Mouse (Mus musculus) gastrocnemius, postnatal 14 days (tissue): ENCODE data around the gene Rilp. TPM values are rescaled to one million over a fixed set of nuclear protein-coding genes. Genes with fewer than 3 reads are reported as not detected.

Source experiments
- DNase-seq: peaks from one replicate; pipeline ENCODE4 v3.0.0; 2021; ENCODE audit warnings: mixed read lengths
- intact Hi-C: fragments of 180-260 bp; cut with DNase I; formaldehyde crosslinking; loops from one replicate; pipeline ENCODE4 v1.15.1; 2025; ENCODE audit warnings: low total_unique reads
- total RNA-seq, 2 experiments: library from RNA; stranded (reverse); gene quantifications; 2 replicates each; pipeline ENCODE4 v1.2.3; 2021

Gene Rilp
- total RNA-seq, 2 experiments from 2014 or later = 40.5 to 41.3 TPM

DNA sequence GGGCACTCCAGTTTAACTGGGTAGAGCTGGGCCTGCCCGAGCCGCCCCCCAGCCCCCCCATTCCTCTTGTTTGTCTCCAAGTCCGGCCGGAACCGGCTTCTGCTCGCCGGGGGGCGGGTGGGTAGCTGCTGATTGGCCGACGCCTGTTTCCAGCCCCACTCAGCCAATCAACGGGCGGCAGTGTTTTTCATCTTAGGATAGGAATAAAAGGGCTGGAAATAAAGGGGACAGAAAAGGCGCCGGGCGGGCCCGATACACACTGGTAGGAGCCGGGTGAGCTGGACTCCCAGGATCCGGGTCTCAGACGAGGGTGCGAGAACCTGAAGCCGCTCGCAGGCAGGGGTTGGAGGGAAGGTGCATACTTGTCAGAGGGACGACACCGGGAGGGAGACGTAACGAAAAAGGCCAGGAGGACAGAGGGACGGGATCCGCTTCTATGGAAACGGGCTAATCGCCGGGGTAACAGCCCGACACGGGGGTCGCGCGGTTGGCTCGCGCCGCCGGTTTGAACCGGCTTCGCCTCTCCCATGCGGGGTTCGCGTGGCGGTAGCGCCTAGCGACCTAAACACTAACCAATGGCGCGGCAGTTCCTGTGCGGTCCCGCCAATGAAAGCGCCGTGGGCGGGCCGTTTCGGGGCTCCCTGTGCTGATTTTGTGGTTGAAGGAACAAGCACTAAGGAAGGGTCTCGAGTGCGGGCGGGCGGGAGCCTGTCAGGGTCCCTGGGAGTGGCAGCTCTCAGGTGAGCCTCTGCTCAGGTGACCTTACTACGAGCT is 21.8 kb downstream of the Rilp start, which contains the start of gene Slc43a2:
Gene Slc43a2 (plus strand): TSS at position 226 of the 774 bp plus-strand sequence.
- DNase-seq = peak; percentile 96
- intact Hi-C loops = no loop called here

DNA sequence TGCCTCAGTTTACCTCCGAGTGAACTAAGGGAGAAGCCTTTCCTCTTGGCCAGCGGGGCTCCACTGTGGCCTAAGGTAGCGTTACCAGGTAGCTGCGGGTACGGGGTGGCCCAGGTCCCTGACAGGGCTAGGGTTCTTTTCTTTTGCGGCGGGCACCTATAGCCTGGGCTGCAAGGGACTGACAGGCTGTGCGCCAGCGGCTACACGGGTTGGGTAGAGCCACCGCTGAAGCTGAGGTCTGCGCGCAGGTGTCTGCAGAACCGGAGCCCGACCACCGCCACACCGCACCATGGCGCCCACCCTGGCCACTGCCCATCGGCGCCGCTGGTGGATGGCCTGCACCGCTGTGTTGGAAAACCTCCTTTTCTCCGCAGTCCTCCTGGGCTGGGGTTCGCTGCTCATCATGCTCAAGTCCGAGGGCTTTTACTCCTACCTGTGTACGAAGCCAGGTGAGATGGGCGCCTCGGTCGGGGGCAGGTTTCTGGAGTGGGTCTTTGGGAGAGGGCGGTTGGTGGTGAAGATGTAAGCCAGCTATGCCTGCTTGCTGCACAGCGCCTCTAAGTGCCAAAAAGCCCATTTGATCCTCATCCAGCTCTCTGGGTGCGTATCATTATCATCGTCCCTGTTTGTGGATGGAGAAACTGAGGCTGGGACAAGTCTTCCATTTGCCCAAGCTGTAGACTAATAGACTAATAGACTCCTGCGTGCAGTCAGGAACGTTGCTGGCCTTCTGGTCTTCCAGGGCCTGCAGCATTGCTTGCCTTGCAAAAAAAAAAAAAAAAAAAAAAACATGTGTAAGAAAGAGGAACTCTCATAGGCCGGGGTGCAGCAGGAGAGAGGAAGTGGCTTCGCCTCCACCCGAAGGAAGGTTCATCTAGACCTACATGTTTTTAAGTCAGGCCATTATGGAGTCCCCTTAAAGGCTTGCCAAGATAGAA is 22.7 kb downstream of the Rilp start:
- intact Hi-C loops = no loop called here
- DNase-seq = no peak

DNA sequence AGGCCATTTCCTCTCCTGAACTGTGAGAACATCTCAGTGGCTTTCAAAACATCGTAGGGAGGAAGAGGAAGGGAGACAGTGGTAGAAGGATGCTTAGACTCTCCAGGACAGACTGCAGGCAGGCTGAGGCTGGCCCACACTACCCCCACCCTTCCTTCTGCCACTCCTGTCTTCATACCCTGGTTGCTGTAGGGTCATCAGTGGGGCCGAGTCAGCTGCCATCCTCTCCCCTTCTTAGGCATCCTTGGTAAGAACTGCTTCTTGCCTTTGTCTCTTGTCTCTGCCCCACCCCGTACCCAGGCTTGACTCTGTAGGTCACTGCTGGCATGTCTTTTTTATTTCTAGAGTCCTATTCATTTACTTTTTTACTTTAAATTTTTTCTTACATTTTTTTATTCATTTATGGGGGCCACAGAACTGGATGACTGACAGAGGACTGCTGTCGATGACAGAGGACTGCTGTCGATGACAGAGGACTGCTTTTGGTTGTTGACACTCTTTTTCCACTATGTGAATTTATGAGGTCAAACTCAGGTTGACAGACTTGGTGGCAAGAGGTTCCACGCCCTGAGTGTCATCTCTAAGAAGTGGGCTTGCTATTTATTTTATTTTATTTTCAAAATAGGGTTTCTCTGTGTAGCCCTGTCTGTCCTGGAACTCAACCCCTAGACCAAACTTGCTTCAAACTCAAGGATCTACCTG is 23.6 kb downstream of the Rilp start:
- no peak for DNase-seq
- intact Hi-C loops = no loop called here

DNA sequence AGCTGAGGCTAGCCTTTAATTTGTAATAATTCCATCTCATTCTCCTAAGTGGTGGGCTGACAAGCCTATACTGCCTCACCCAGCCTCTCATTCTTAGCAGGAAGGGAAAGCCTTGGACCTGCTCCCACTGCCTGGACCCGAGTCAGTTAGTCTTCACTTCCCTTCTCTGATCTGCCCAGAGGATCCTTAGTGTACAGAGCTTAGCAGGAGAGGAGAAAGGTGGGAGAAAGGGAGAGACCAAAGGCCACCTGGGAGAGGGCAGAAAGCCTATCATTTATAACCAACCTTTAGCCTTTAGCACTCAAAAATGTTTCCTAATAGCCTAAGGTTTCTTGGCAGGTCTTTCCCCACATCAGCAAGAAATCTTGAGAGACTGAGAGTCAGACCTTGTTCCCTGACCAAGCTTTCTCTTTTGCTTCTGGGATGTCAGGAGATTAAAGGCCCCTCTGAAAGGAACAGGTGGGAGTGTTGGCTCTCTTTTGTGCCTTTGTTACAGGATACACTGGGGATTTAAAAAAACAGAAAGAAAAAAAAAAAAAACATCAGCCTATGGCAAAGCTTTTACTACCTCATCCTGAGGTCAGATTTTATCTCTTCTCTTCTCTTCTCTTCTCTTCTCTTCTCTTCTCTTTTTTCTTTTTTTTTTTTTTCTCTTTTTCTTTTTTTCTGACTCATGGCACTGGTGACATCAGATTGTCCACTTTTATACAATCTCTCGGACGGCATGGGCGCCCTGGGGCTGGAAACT is 24.6 kb downstream of the Rilp start:
- no peak for DNase-seq
- intact Hi-C loops = no loop called here

DNA sequence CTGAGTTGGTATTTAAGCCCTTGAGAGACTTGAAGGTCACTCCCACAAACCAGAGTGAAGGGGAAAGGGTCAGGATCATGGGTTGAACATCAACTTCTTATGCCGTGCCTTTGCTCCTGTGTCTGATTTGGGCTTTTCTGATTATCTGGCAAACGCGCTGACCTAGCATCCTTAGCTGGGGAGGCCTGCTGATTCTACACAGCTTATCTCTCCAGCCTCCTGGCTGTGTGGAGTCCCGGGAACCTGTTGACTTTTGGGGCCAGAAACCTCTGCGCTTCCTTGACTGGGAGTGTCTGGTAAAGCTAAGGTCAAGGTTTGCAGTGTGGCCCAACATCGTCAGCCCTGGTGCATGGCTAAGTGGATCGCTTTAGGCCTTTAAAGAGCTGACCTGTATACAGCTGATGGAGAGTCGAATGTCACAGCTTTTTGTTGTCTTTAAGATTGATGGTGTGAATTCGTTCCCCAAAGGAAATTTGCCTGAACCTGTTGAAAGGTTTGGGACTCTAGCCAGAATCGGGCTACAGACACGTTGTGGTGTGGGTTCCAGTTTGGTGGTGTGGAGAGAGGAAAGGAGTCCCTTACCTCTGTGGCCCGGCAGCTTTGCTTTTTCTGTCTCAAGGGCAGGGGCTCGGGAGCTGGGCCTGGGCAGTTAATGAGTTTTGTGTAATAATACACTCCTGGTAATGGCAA is 25.4 kb downstream of the Rilp start:
- intact Hi-C loops = no loop called here
- no peak for DNase-seq

DNA sequence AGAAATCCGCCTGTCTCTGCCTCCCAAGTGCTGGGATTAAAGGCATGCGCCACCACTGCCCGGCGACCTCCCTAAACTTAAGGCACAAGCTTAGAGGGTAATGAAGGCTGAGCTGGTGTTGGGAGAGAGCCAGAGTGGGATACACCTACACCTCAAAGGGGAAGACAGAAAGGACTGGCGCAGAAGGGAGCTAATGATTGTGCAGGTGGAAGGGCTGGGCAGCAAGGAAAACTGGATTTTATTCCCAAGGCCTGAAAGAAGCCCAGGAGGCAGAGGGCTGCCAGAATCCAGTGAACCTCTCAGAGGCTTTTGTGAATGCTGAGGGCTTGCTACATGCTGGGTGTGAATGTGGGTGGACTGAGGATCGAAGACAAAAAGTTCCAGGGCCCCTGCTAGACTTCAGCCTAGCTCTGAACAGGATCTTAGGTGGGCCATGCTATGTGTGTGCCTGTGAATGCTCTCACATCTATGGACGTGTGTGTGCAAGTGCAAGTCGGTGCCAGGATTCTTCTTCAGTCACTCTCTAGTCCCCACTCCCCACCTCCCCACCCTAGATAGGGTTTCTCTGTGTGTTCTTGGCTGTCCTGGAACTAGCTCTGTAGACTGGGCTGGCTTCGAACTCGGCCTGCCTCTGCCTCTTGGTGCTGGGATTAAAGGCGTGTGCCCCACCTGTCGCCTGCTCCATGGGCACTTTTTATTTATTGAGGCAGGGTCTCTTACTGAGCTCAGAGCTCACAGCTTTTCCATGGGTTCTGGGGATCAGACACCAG is 26.5 kb downstream of the Rilp start:
- intact Hi-C loops = loop anchor here (2.0 kb wide), 1 partner anchor 36 kb away; no protein-coding TSS in a partner anchor
- no peak for DNase-seq

DNA sequence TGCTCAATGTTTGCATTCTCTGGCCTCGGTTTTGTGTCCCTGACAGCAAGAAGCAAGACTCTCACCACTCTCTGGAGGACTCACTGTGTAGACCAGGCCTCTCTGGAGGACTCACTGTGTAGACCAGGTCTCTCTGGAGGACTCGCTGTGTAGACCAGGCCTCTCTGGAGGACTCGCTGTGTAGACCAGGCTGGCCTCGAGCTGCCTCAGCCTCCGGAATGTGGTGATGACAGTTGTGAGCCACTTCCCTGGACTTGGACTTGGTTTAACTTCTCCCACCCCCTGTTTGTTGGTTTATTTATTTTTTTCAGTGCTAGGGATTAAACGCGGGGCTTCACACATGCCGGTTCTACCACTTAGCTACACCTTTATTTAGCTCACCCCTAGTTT is 27.1 kb downstream of the Rilp start:
- intact Hi-C loops = loop anchor here (2.0 kb wide), 1 partner anchor 36 kb away; no protein-coding TSS in a partner anchor

DNA sequence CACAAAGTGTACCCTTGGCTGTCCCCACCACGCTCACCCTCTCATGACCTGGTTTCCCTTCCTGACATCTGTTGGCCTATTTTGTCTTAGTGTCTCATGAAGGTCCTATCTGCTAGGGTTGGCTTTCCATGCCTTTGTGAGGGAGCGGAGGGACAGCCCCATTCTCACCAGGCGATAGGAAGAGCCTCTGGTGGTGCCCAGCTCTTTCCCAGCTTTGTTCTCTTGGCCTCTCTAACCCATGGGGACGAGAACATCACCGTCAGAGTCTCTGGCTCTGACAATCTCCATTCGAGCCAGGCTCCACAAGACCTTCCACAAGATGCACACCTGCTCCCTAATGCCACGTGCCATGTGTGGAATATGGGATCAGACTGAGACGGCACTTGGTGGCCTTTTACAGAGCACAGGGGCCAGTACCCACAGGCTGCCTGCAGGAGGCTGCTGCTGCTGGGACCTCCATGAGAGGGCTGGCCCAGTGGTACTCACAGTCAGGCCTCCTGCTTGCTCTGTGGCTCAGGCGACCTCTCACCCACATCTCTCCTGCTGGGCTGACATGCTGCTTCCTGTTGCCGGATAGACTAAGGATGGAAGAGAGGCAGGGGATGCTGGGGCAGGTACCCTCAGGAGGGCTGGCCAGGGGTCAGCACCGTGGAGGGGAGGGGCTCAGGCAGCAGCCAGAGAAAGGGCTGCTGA is 27.7 kb downstream of the Rilp start:
- intact Hi-C loops = loop anchor here (2.0 kb wide), 1 partner anchor 35 kb away; no protein-coding TSS in a partner anchor
- DNase-seq = peak; percentile 32

More for the DNA sequence above, 27.1 kb downstream of the Rilp start:
- no peak for DNase-seq

DNA sequence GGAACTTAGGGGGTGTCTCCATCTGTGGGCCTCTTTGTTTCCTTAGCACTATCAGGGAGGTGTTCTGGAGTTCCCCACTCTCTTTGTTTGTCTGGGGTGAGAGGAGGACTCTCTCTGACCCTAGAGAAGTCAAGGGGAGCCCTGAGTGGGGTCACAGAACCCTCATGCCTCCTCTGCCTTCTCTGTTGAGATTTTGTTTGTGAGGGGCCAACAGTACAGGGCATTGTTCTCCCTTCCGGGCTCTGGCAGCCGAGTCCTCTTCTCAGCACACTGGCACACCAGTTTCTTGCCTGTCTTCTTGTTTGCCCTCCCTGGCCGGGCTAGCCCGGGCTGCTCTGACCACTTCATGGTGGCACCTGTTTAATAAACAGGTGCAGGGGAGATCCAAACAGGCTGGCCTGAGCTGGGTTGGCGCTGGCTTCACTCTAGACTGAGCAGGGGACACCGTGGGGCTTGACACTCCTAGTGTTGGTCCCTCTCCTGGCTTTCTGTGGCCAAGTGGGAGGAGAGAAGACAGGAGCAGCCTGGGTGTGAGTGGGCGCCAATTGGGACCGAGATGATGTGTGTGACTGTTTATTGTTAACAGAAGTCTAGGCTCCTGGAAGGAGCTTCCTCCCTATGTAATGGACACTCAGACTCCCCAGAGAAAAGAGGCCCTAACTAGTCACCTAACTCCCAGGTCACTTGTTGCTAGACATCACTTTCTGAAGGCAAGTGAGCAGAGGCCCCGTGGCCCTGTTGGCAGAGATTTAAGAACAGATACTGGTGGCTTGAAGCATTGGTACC is 28.5 kb downstream of the Rilp start:
- peak; percentile 38 for DNase-seq
- intact Hi-C loops = no loop called here

DNA sequence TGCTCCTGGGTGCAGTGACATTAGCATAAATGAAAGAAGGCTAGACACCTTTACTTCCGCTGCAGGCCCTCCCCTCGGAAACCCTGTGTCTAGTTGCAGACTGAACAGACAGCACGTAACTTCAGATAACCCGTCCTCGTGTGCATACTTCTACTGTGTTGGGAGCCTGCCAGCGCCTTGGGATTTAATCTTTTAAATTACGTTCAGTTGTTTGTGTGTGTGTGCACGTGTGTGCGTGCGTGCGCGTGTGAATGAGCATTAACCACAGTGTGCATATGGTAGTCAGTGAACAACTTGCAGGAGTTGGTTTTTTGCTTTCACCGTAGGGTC is 29.0 kb downstream of the Rilp start:
- intact Hi-C loops = no loop called here
- no peak for DNase-seq

DNA sequence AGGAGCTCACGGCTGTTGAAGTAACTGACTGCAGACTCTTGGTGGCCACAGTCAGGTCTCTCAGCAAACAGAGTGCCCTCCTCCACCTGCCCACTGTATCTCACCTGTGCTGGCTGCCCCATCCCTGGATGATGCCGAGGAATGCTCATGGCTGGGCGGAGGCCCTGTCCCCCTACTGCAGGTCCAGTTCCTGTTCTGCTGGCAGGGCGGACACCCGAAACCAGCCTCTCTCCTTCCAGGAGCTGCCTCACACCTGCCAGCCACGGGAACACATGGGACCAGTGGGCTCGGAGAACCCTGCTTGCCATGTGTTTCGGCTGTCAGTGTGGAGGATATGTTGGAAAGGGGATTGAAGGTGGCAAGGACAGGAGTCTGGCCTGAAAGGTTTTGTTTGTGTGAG is 30.3 kb downstream of the Rilp start:
- DNase-seq = peak; percentile 50
- intact Hi-C loops = no loop called here

DNA sequence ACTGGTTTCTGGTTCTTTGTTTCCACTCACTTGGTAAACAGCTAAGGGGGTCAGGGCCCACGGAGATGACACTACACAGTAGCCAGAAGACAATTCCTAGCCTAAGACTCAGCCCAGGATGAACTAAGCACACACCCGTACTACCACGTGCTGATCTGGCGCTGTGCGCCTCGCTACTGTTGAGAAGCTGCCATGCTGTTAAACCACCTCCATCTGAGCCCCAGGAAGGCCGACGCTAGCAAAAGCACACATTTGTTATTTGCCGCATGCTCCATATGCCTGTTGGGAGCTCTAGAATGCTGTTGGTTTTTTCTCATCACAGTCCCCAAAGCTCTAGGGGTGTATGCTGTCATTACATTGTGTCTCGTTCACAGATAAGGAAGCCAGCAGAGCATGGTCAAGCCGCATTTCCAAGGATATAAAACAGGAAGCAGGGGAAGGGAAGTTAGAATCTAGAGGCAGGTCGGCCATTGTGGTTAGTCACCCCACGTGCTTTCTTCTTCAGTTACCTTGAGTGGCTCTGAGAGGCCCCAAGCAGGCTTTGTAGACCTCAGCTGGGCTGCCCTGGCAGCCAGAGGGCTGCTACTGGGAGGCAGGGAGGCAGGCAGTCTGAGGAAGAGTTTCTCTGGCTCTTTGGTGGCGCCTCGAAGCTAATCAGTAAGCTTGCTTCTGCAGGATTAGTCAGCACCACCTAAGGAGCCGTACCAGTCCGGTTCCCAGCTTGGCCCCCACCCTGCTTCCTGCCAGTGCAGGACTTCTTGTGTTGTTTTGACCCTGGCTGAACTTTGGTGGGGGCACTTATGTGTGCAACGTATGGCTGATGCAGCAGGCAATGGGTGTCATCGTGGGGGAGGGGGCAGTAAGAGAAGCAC is 31.1 kb downstream of the Rilp start:
- intact Hi-C loops = no loop called here
- DNase-seq = no peak

DNA sequence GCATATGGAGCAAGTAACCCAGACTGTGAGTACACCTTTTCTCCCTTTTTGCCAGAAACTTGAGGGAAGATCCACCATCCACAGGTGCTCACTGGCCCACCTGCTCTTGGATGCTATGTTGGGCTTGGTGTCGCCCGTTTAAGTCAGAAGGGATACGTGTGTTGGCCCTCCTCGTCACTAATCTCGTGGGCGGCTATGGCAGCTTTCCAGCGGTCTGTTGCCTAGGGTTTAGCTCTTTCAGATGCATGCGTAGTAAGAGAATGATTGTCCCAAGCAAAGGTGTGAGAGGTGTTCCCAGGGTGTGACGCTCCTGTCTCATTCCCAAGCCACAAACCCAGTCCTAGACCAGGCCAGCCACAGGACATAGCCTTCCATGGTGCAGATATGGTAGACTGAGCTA is 34.8 kb downstream of the Rilp start:
- DNase-seq = no peak
- intact Hi-C loops = no loop called here

DNA sequence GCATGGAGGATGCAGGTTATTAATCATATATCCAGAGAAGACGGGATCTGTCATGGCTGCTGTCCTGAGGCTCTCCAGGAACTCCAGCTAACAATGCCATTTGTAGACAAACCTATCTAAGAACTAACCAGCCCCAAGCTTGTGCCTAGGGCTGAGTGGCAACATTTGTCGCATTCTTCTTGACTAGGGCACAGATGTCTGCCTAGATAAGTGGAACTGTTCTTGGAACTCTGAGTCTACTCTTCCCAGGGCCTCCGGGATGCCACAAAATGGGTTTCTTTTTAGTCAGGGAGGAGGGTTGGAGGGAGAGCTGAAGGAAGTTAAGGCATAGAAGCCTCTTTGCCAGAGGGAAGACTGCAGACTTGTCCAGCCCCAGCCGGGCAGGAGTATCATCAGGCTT is 36.2 kb downstream of the Rilp start:
- no peak for DNase-seq
- intact Hi-C loops = no loop called here

DNA sequence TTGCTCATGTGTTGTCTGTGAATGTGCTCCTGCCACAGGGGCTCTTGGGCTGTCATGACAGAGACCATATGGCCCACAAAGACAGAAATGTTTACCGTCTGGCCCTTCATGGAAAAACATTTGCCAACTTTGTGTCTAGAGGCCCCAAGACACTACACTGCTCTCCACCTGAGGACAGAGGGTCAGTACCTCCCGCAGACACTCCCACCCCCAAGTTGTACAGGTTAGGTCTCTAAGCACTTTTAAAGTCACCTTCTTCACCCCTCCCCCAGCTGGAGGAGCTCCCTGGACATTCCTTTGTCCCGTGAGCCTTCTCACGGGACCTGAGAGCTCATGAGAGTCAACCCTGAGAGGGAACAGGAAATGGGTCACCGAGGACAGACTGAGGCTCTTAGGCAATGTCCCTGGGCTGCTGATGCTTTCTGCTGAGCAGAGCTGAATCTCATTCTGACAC is 39.8 kb downstream of the Rilp start:
- no peak for DNase-seq
- intact Hi-C loops = no loop called here
